Mouse (Mus musculus) adrenal gland, adult 18-20 months (tissue): Measurements from ENCODE around the gene Avp. TPM values are rescaled to one million over a fixed set of nuclear protein-coding genes. Genes with fewer than 3 reads are reported as not detected.

Experiments
- DNase-seq, 2 experiments: peaks; one replicate each; pipeline ENCODE4 v3.0.0; 2021 to 2022; ENCODE audit warnings: low spot score in 2 of 2
- microRNA-seq, 2 experiments: library from miRNA; unstranded; fragments of <30 nt; microRNA quantifications; one replicate each; pipeline ENCODE4 v1.2.0; 2021; ENCODE audit warnings: borderline number of aligned reads in 2 of 2
- total RNA-seq, 2 experiments: library from RNA; stranded (reverse); gene quantifications; 1 replicate in 1 of 2; 2 replicates in 1 of 2; pipeline ENCODE4 v1.2.3; 2021

The Avp gene
- total RNA-seq, 2 experiments from 2014 or later = not detected

DNA sequence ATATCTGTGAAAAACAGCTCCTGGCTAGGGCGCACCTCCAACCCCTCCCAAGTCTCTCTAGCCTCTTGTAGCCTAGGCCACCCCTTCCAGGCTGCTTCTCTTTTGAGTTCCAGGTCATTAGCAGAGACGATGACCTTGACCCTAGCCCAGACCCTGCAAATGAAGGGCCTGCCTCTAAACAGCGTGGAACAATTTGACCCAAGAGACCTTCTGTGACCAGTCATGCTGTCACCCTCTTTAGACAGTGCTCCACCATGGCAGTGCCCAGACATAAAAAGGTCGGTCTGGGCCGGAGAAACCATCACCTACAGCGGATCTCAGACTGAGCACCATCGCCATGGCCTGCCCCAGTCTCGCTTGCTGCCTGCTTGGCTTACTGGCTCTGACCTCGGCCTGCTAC lies 6.5 kb downstream of the Avp start, which contains the start of gene Oxt:
TSS of gene Oxt (plus strand) at position 301 of the 400 bp plus-strand sequence.
- DNase-seq = no peak

DNA sequence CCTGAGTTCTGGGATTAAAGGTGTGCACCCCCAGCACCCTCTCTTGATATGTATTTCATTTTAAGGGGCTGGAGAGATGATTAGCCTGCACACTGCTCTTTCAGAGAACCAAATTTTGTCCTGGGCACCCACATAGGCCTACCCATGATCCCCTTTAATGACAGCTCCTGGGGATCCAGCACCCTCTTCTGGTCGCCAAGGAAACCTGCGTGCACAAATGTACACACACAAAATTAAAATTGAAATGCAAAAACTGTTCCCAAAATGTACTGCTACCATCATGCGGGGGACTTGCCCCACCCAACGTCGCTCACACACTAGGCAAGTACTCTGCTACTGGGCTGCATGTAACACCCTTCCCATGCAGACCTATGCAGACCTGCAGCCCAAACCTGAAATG lies 7.4 kb downstream of the Avp start:
- no peak for DNase-seq

DNA sequence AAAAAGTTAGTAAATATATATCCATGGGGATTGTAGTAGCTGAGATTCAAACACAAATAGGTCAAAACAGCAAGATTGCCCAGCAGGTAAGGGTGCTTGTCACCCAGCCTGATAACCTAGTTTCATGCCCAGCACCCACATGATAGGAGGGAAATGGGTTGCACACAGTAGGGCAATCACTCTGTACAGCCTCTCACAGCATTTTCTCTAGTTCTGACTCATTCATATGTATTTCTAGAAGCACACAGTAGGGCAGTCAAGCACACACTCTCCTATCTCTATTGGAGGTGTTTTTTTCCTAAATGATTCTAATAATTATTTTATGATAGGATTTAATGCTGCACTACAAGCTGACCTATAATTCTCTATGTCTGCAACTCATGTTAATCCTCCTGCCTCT lies 12.4 kb downstream of the Avp start:
- no peak for DNase-seq

DNA sequence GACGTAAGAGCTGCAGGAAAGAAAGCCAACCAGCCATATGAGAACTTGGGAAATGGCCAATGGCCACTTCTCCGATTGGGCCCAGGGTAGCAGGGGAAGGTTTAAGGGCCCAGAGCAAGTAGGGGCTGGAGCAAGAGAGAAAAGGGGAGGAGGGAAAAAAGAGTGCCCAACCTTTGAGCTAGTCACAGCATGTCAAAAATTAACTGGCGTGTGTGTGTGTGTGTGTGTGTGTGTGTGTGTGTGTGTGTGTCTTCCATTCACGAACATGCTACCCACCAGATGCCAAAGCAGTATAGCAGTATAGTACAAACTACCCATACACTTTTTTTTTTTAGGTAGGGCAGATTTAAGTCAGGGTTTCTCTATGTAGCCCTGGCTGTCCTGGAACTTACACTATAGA lies 13.4 kb downstream of the Avp start:
- no peak for DNase-seq

DNA sequence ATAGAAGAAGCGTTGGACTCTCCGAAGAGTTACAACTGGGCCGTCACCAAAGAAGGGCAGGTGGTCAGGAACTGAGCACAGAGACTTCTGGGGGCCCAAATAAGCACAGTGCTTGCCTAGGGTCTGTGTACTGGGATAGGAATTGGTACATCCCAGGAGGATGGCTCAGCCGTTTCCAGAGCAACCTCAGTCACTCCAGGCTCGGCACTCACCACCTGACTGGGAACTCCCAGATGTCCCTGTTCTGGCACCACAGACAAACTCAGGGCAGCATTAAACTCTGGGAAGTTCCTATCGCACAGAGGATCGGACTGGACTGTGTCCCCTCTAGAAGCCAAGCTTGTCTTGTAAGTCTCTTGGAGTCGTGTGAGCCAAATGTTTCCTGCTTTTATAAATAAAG lies 17.4 kb downstream of the Avp start:
- DNase-seq = no peak

DNA sequence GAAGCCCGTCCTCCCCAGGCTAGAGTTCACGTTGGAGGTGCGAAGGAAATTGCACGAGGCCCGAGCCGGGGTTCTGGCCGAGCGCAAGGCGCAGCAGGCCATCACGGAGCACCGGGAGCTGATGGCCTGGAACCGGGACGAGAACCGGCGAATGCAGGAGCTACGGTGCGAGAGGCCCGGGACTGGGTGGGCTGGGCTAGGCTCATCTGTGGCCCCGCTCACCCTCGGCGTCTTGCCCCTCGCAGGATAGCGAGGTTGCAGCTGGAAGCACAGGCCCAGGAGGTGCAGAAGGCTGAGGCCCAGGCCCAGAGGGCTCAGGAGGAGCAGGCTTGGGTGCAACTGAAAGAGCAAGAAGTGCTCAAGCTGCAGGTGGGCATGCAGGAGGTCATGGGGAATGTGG lies 18.3 kb downstream of the Avp start:
- peak in 1 of 2 experiments; percentile 34 for DNase-seq

DNA sequence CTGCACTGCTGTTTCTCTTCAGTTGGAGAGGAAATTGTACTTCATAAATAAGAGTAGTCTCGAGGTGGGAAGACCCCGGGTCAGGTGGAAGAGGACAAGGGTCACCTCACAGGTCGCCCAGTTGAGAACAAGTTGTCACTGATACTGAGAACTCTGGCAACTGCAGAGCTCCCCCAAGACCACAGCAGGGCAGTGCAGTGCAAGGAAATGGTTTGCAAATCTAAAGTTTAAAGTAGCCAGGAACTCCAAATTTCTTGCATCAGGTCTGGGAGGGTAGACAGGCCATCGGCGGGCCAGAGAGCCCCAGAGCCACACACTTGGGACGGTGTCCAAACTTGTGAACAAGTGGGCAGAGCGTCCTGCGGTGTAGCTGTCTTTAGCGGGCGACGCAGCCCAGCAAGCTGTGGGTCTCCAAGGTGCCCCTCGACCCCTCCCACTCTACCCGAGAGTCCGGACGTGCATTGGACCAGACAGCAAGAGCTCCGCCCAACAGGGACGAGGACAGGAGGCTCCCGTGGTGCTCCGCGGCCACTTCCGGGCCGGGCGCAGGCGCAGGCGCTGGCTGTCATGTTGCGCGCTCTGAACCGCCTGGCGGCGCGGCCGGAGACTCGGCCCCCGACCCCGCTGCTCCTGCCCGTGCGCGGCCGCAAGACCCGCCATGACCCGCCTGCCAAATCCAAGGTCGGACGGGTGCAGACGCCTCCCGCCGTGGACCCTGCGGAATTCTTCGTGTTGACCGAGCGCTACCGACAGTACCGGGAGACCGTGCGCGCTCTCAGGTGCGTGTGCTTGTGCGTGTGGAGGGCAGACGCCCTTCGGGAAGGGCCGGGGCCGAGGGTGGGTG lies 18.9 kb downstream of the Avp start, which contains the start of gene Mrps26:
TSS of gene Mrps26 (plus strand) at position 531 of the 844 bp plus-strand sequence.
- DNase-seq = peak; percentile 86 to 87

DNA sequence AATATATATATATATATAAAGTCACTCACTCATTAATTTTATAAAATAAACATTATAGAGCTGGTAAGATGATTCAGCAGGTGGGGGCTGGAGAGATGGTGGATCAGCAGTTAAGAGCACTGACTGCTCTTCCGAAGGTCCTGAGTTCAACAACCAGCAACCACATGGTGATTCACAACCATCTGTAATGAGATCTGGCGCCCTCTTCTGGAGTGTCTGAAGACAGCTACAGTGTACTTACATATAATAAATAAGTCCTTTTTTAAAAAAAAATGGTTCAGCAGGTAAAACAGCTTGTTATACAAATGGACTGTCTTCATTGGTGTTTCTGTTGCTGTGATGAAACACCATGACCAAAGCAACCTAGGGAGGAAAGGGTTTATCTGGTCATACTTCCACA lies 24.3 kb downstream of the Avp start:
- no peak for DNase-seq

DNA sequence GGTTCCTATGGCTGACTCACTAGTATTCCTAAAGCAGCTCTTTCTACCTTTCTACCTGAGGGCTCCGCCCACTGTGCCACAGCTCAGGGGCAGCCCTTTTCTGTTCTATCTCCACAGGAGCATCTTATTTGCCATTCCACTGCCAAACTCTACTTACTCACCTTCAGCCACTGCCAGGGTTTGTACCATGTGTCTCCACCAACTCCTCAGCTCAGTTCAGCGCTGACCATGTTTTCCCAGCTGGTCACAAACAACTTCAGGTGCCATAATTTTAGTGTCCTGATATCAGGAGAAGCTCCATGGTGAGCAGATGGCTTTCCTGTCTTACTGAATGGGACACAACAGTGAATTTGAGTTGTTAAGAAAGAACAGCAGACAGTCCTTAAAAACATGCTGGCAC lies 24.9 kb downstream of the Avp start:
- no peak for DNase-seq

DNA sequence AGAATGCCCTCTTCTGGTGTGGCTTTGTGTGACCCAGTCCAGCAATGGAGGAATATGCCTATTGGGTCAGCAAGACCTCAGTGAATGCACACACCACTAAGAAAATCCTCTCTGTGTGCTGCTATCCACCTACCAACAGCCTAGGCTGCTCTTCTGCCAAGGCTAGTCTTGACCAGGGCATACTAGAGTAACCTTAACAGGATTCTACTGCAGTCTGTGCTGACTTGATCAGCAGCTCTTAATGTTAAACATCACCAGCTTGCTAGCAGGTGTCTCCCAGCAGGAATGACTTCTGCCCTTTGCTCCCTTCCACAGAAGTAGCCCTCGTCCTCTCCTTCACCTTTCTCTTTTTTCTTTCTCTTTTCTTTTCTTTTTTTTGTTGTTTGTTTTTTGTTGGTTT lies 26.1 kb downstream of the Avp start:
- no peak for DNase-seq

DNA sequence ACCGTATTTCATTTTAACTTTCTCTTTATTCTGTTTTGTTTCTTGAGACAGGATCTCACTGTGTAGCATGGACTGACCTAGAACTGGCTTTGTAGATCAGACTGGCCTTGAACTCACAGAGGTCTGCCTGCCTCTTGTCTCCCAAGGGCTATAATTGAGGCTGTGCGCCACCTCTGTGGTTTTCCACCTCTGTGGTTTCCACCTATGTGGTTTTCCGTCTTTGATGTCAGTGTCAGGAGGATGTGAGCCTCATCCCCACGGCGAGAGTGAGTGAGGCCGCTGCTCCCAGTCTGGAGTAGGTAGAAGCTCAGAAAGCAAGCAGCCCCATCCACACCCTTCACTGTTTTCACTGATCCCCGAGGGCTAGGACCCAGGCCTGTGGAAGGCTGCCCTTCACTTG lies 27.5 kb downstream of the Avp start:
- DNase-seq = no peak

DNA sequence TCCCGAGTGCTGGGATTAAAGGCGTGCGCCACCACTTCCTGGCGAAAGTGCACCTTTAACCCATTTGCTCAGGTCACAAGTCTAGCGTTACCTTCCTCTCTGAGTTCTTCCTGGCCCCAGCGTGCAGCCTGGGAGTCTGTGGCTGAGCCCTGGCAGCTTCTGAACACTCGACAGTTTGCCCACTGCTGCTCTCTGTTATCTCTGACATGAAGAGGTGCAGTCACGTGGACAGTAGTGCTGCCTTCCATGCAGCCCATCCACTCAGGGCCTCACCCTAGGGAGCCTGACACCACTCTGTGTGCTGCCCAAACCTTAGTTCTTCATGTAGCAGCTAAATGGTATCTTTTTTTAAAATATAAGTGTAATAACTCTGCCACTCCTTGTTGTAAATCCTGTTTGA lies 35.4 kb downstream of the Avp start:
- no peak for DNase-seq

DNA sequence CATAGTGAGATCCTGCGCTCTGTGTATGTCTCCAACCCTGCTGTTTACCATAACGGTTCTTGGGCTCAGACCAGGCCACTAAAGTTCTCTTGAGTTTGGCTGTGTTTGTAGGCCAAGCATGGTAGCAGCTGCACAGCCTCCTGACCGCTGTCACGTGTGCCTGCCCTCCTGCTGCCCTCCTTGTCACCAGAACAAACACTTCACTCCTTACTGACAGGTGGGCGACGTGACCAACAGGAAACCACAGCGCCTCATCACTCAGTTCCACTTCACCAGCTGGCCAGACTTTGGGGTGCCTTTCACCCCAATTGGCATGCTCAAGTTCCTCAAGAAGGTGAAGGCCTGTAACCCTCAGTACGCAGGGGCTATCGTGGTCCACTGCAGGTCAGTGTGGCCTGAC lies 42.1 kb downstream of the Avp start:
- no peak for DNase-seq

DNA sequence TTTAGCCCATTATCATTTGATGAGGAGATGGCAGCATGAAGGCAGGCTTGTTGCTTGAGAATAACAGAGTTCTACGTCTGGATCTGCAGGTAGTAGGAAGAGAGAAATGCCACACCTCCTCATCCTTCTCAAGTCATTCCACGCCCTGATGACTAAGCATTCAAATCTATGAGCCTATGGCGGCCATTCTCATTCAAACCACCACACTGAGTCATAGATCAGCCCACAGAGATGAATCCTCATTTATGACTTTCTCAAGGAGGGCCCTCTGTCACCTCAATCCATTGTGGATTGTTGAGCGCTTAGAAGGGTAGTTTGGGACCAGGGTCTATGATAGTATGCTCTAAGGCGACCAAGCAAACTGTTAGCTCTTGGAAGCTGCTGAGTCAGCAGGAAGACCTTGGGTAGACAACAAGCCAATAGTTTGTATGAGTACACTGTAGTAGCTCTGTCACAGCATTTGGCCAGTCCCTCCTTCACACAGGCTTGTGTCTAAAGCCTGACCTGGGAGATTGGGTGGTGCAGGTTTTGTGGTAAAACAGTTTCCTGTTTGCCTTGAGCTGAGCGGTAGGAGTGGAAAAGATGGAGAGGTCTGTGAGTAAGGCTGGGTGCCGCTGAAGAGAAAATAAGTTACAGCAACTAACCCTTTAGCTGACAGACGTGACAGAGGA lies 43.3 kb downstream of the Avp start:
- no peak for DNase-seq

DNA sequence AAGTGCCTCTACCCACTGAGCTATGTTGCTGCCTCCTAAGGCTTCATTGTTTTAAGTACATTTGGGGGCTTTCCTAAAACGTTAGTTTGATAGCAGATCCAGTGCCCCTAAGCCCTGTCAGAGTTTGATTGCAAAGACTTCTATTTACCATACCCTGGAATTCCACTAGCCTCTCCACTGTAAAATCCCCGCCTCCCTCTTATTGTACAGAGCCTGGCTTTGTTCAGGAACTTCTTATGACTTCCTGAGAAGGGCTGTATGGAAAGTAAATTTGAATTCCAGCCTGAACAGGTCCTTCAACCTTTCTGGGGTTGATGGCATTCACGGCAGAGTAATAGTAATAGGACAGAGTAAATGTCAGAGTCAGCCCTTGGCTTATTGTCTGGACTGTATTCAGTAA lies 45.5 kb downstream of the Avp start:
- DNase-seq = no peak

DNA sequence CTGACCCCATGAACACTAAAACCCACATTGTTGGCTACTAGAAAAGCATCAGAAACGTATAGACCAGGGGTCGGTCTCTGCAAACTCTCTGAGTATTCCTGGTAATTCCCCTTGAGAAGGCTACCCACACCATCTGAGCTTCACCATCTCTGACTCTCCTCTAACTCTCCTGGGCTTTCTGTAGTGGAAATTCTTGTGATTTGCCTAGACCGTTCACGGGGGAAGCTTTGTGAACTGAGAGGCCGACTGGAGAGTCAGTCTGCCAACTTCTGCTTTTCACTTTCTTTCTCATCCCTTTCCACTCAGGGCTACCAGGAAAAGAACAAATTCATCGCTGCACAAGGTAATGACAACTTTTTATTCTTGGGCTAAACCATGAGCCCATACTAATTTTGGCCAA lies 47.3 kb downstream of the Avp start:
- no peak for DNase-seq

DNA sequence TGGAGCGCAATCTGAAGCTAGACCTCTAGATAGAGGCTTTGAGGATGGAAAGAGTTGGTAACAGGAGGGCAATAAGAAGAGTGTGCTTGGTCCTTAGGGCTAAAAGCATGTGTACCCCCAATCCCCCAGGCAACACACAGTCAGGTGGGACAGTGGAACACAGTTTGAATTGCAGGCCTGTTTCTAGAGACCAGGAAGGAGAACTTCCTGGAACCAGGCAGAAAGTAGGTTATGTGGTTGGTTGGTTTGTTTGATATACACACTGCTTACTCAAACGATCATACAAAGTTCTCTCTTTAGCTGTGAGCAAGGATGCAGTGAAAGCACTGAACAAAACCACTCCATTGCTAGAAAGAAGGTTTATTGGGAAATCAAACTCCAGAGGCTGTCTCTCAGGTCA lies 50.2 kb downstream of the Avp start:
- DNase-seq = no peak

Small RNAs within 50 kb of the gene (microRNA-seq; reads per million reads assigned to microRNA genes)
- 0 reads per million in 2 experiments for gene Gm23876

Other genes starting within 250 kb of the Avp start
- gene Cpxm1, start 185.0 kb downstream of the Avp start, total RNA-seq = 1 to 10 TPM; 6.3 to 6.4 TPM
- not detected for gene Gm28372, start 177.3 kb downstream of the Avp start, total RNA-seq
- not detected for gene 1700020A23Rik, start 177.3 kb downstream of the Avp start, total RNA-seq
- gene Tmem239, start 176.1 kb downstream of the Avp start, total RNA-seq = not detected
- 10 to 100 TPM; 47.9 to 71.8 TPM for gene Vps16, start 158.2 kb downstream of the Avp start, total RNA-seq
- gene Pced1a, start 157.9 kb downstream of the Avp start, total RNA-seq = 10 to 100 TPM; 14.8 to 18.7 TPM
- gene Ptpra, start 132.3 kb downstream of the Avp start, total RNA-seq = 100 to 1,000 TPM; 105 to 131 TPM
- 10 to 100 TPM; 52.4 to 62.2 TPM for gene Mrps26, start 18.8 kb downstream of the Avp start, total RNA-seq
- not detected for gene Oxt, start 6.4 kb downstream of the Avp start, total RNA-seq
- gene Fastkd5, start 47.5 kb upstream of the Avp start, total RNA-seq = 10 to 100 TPM; 13.8 to 14.6 TPM
- gene Ubox5, start 47.5 kb upstream of the Avp start, total RNA-seq = 1 to 10 TPM; 5.9 to 6.9 TPM
- gene Lzts3, start 60.2 kb upstream of the Avp start, total RNA-seq = 10 to 100 TPM; 12.7 to 17.7 TPM
- 100 to 1,000 TPM; 219 to 239 TPM for gene Ddrgk1, start 82.1 kb upstream of the Avp start, total RNA-seq
- 10 to 100 TPM; 27.3 to 27.4 TPM for gene Itpa, start 85.1 kb upstream of the Avp start, total RNA-seq
- gene Slc4a11, start 115.0 kb upstream of the Avp start, total RNA-seq = 1 to 10 TPM; 2.0 to 5.3 TPM